Mouse (Mus musculus) erythroblast, adult 5-6 weeks (primary cell): ENCODE results near the gene Atg16l1. TPM values are rescaled to one million over a fixed set of nuclear protein-coding genes. Genes with fewer than 3 reads are reported as not detected.

Experiments used
- ATAC-seq: replicated peaks from 2 replicates; pipeline ENCODE4 v1.8.0; 2016; ENCODE audit warnings: moderate number of reproducible peaks, mild to moderate bottlenecking, moderate TSS enrichment, inconsistent platforms; ENCODE audit not compliant: poor library complexity, low FRiP score, severe bottlenecking
- total RNA-seq, 2 experiments: library from RNA; stranded (forward) in 1 of 2; stranded (reverse) in 1 of 2; fragments of 150-400 nt in 1 of 2; fragments of 200-764, 138-1000 nt in 1 of 2; gene quantifications; 2 replicates each; pipeline versions ENCODE4 v1.2.3 to v1.2.4; 2015 to 2017; ENCODE audit warnings: low replicate concordance in 2 of 2

Gene Atg16l1
- total RNA-seq, 2 experiments from 2014 or later, result 57.8 to 95.3 TPM

- ATAC-seq, result no peak
These were observed 14.8 kb downstream of the Atg16l1 start for GRCm38 (mm10) chr1:87770486-87770885.

- no peak for ATAC-seq
These were observed 16.1 kb downstream of the Atg16l1 start for GRCm38 (mm10) chr1:87771724-87772123.

- no peak for ATAC-seq
These were observed 17.7 kb downstream of the Atg16l1 start for GRCm38 (mm10) chr1:87773336-87773735.

GRCm38 (mm10) chr1:87774845-87775244 lies 19.2 kb downstream of the Atg16l1 start:
- ATAC-seq, result no peak

GRCm38 (mm10) chr1:87779204-87779785 lies 23.6 kb downstream of the Atg16l1 start:
- ATAC-seq, result no peak

- no peak for ATAC-seq
These were observed 30.0 kb downstream of the Atg16l1 start for GRCm38 (mm10) chr1:87785703-87786102.

GRCm38 (mm10) chr1:87786251-87786650 lies 30.6 kb downstream of the Atg16l1 start:
- no peak for ATAC-seq

GRCm38 (mm10) chr1:87789665-87790064 lies 34.0 kb downstream of the Atg16l1 start:
- ATAC-seq, result no peak

- ATAC-seq, result no peak
These were observed 36.9 kb downstream of the Atg16l1 start for GRCm38 (mm10) chr1:87792438-87793137.

GRCm38 (mm10) chr1:87793138-87793449 lies 37.4 kb downstream of the Atg16l1 start:
- ATAC-seq, result no peak

GRCm38 (mm10) chr1:87797702-87798101 lies 42.0 kb downstream of the Atg16l1 start:
- no peak for ATAC-seq

GRCm38 (mm10) chr1:87798306-87798705 lies 42.6 kb downstream of the Atg16l1 start:
- no peak for ATAC-seq

- ATAC-seq, result no peak
These were observed 47.9 kb downstream of the Atg16l1 start, which contains the start of gene Sag for GRCm38 (mm10) chr1:87803576-87803975. Gene Sag (plus strand): TSS chr1:87803680.

GRCm38 (mm10) chr1:87807751-87808150 lies 52.1 kb downstream of the Atg16l1 start:
- ATAC-seq, result no peak

- no peak for ATAC-seq
These were observed 55.7 kb downstream of the Atg16l1 start for GRCm38 (mm10) chr1:87811391-87811790.

- ATAC-seq, result no peak
These were observed 56.4 kb downstream of the Atg16l1 start for GRCm38 (mm10) chr1:87812061-87812460.

GRCm38 (mm10) chr1:87813155-87813554 lies 57.5 kb downstream of the Atg16l1 start:
- ATAC-seq, result no peak

- no peak for ATAC-seq
These were observed 58.0 kb downstream of the Atg16l1 start for GRCm38 (mm10) chr1:87813681-87814080.

GRCm38 (mm10) chr1:87824420-87824995 lies 68.8 kb downstream of the Atg16l1 start:
- ATAC-seq, result no peak

- ATAC-seq, result no peak
These were observed 69.6 kb downstream of the Atg16l1 start for GRCm38 (mm10) chr1:87825281-87825680.

- no peak for ATAC-seq
These were observed 70.3 kb downstream of the Atg16l1 start for GRCm38 (mm10) chr1:87825991-87826390.
